ENCODE assay signal across 20 mouse cellular contexts in genomic region chr12:63279321-63279720, GRCm38 (mm10).
"Had no signal": no experiment of that assay in that cellular context is flagged by ENCODE, and none has a peak within 500 bp of the region (broad histone marks: within the 10 kb centered on the region; RNA-seq: fewer than 3 reads in every experiment).

No protein-coding gene starts in this region.

- H3K4me3 ChIP-seq: liver, embryonic 13.5 days; liver, embryonic 15.5 days; lung, embryonic 15.5 days; megakaryocyte, embryonic 14.5 days; midbrain, embryonic 12.5 days; midbrain, embryonic 15.5 days; neural tube, embryonic 13.5 days; stomach, embryonic 15.5 days had no signal

- H3K9me3 ChIP-seq: liver, embryonic 13.5 days; liver, embryonic 15.5 days; lung, embryonic 15.5 days; megakaryocyte, embryonic 14.5 days; midbrain, embryonic 12.5 days; midbrain, embryonic 15.5 days; neural tube, embryonic 13.5 days; stomach, embryonic 15.5 days had no signal

- H3K27ac ChIP-seq: liver, embryonic 13.5 days; liver, embryonic 15.5 days; lung, embryonic 15.5 days; macrophage; midbrain, embryonic 12.5 days; midbrain, embryonic 15.5 days; neural tube, embryonic 13.5 days; stomach, embryonic 15.5 days; stomach, postnatal 0 days had no signal

- H3K9ac ChIP-seq: liver, embryonic 13.5 days; liver, embryonic 15.5 days; liver, postnatal 0 days; lung, embryonic 15.5 days; midbrain, embryonic 12.5 days; midbrain, embryonic 15.5 days; neural tube, embryonic 13.5 days; stomach, embryonic 15.5 days had no signal

- DNase-seq: liver, embryonic 13.5 days; liver, postnatal 0 days; lung, adult 2 months; lung, postnatal 14 days; lung, postnatal 36 days; right cerebral cortex, postnatal 14 days; thymus, adult 2 months; thymus, postnatal 25 days; thymus, postnatal 4 days had no signal

- H3K27me3 ChIP-seq: liver, embryonic 13.5 days; liver, embryonic 15.5 days; lung, embryonic 15.5 days; megakaryocyte, embryonic 14.5 days; midbrain, embryonic 12.5 days; midbrain, embryonic 15.5 days; neural tube, embryonic 13.5 days; stomach, embryonic 15.5 days had no signal

- ATAC-seq: liver, postnatal 0 days; lung, postnatal 0 days; midbrain, embryonic 15.5 days had no signal

- H3K36me3 ChIP-seq: liver, embryonic 13.5 days; liver, embryonic 15.5 days; lung, embryonic 15.5 days; midbrain, embryonic 12.5 days; midbrain, embryonic 15.5 days; neural tube, embryonic 13.5 days; stomach, embryonic 15.5 days had no signal

- H3K4me1 ChIP-seq: liver, embryonic 13.5 days; liver, embryonic 15.5 days; lung, embryonic 15.5 days; megakaryocyte, embryonic 14.5 days; midbrain, embryonic 12.5 days; midbrain, embryonic 15.5 days; neural tube, embryonic 13.5 days; stomach, embryonic 15.5 days had no signal

- H3K4me2 ChIP-seq: liver, embryonic 11.5 days; liver, embryonic 13.5 days; liver, embryonic 15.5 days; lung, embryonic 15.5 days; midbrain, embryonic 12.5 days; midbrain, embryonic 15.5 days; neural tube, embryonic 13.5 days; stomach, embryonic 15.5 days had no signal
